Mouse (Mus musculus): ENCODE results near the gene Mtx1. TPM values are rescaled to one million over a fixed set of nuclear protein-coding genes. Genes with fewer than 3 reads are reported as not detected.

Mtx1 gene
- polyA plus RNA-seq, 1 experiment from 2014 or later: 111 TPM

- peak; percentile 73 for DNase-seq
- Histone ChIP-seq H3K4me3 (ENCODE audit: low read depth, low read length) (peak overlapping the region; percentile 32), H3K27ac (ENCODE audit: low read depth) (peak overlapping the region; percentile 55), H3K9ac (replicated peaks) (peak overlapping the region; percentile 44), H3K27me3 (ENCODE audit: insufficient read depth, low read length) (no peaks in the 10 kb centered on the region), H3K4me2 (ENCODE audit: low read depth, low read length) (peak overlapping the region; percentile 65), H3K4me1 (ENCODE audit: insufficient read depth) (peaks cover 29% of the 10 kb centered on the region), H3K36me3 (replicated peaks; ENCODE audit: insufficient read depth, low read length) (peaks cover 5% of the 10 kb centered on the region; the same call in 1 of the 2 replicates), H3K9me3 (ENCODE audit: low read length) (no peaks in the 10 kb centered on the region)
- peak; percentile 66 for ATAC-seq
- WGBS (ENCODE audit: insufficient replicate concordance): 2% methylated on average over 17 of the region's 17 CpGs
- TF ChIP-seq EP300 (IDR thresholded peaks at IDR 0.05; ENCODE audit: low read depth) (no peak), CTCF (IDR thresholded peaks at IDR 0.05; ENCODE audit: low read depth) (0 out of 2 replicates have a peak, but pooled peaks have one; percentile 13)
These were observed 24.5 kb upstream of the Mtx1 start for GRCm38 (mm10) chr3:89251365-89251895.

GRCm38 (mm10) chr3:89250435-89251040 is 23.6 kb upstream of the Mtx1 start:
- WGBS (ENCODE audit: insufficient replicate concordance): 18% methylated on average over 7 of the region's 7 CpGs
- Histone ChIP-seq H3K36me3 (replicated peaks; ENCODE audit: insufficient read depth, low read length) (peaks cover 5% of the 10 kb centered on the region; the same call in 1 of the 2 replicates), H3K27ac (ENCODE audit: low read depth) (peak overlapping the region; percentile 49), H3K9me3 (ENCODE audit: low read length) (no peaks in the 10 kb centered on the region), H3K4me3 (ENCODE audit: low read depth, low read length) (no peak overlapping the region), H3K4me1 (ENCODE audit: insufficient read depth) (peaks cover 33% of the 10 kb centered on the region), H3K9ac (replicated peaks) (no peak overlapping the region), H3K4me2 (ENCODE audit: low read depth, low read length) (peak overlapping the region; percentile 65), H3K27me3 (ENCODE audit: insufficient read depth, low read length) (no peaks in the 10 kb centered on the region)
- ATAC-seq: peak; percentile 41
- TF ChIP-seq CTCF (IDR thresholded peaks at IDR 0.05; ENCODE audit: low read depth) (peak; percentile 82), EP300 (IDR thresholded peaks at IDR 0.05; ENCODE audit: low read depth) (no peak)
- peak; percentile 70 for DNase-seq

- peaks cover 5% of the 10 kb centered on the region; the same call in 1 of the 2 replicates for H3K36me3 ChIP-seq (replicated peaks; ENCODE audit: insufficient read depth, low read length)
- no peak overlapping the region for H3K9ac ChIP-seq (replicated peaks)
- peaks cover 14% of the 10 kb centered on the region for H3K27me3 ChIP-seq (ENCODE audit: insufficient read depth, low read length)
- DNase-seq (no peak), ATAC-seq (no peak)
- no peak overlapping the region for H3K27ac ChIP-seq (ENCODE audit: low read depth)
- no peaks in the 10 kb centered on the region for H3K9me3 ChIP-seq (ENCODE audit: low read length)
- no peak overlapping the region for H3K4me3 ChIP-seq (ENCODE audit: low read depth, low read length)
- WGBS (ENCODE audit: insufficient replicate concordance): 63% methylated on average over 4 of the region's 4 CpGs
- no peak for TF ChIP-seq EP300 (IDR thresholded peaks at IDR 0.05; ENCODE audit: low read depth)
- TF ChIP-seq CTCF (IDR thresholded peaks at IDR 0.05; ENCODE audit: low read depth): no peak
- H3K4me2 ChIP-seq (ENCODE audit: low read depth, low read length): peak overlapping the region; percentile 89
- H3K4me1 ChIP-seq (ENCODE audit: insufficient read depth): peaks cover 51% of the 10 kb centered on the region
These were observed 20.6 kb upstream of the Mtx1 start for GRCm38 (mm10) chr3:89247466-89247865.

- no peaks in the 10 kb centered on the region for H3K9me3 ChIP-seq (ENCODE audit: low read length)
- 1% methylated on average over 40 of the region's 42 CpGs for WGBS (ENCODE audit: insufficient replicate concordance)
- H3K36me3 ChIP-seq (replicated peaks; ENCODE audit: insufficient read depth, low read length): peaks cover 5% of the 10 kb centered on the region; the same call in 1 of the 2 replicates
- ATAC-seq (peak; percentile 57), DNase-seq (peak; percentile 89)
- no peak for TF ChIP-seq EP300 (IDR thresholded peaks at IDR 0.05; ENCODE audit: low read depth)
- TF ChIP-seq CTCF (IDR thresholded peaks at IDR 0.05; ENCODE audit: low read depth): peak; percentile 99
- peaks cover 46% of the 10 kb centered on the region for H3K4me1 ChIP-seq (ENCODE audit: insufficient read depth)
- H3K27me3 ChIP-seq (ENCODE audit: insufficient read depth, low read length): peaks cover 14% of the 10 kb centered on the region
- H3K27ac ChIP-seq (ENCODE audit: low read depth): peak within 1 kb of the TSS; percentile 64
- peak within 1 kb of the TSS; percentile 65 for H3K4me3 ChIP-seq (ENCODE audit: low read depth, low read length)
- peak within 1 kb of the TSS; percentile 70 for H3K9ac ChIP-seq (replicated peaks)
- H3K4me2 ChIP-seq (ENCODE audit: low read depth, low read length): peak within 1 kb of the TSS; percentile 89
These were observed 19.6 kb upstream of the Mtx1 start, which contains the start of gene Trim46 for GRCm38 (mm10) chr3:89246261-89247100. Gene Trim46 (minus strand): TSS chr3:89246309.

GRCm38 (mm10) chr3:89245688-89246171 is 18.8 kb upstream of the Mtx1 start, which contains the start of gene Krtcap2:
Gene Krtcap2 (plus strand): TSS chr3:89245966.
- peaks cover 14% of the 10 kb centered on the region for H3K27me3 ChIP-seq (ENCODE audit: insufficient read depth, low read length)
- peaks cover 39% of the 10 kb centered on the region for H3K4me1 ChIP-seq (ENCODE audit: insufficient read depth)
- DNase-seq (no peak), ATAC-seq (no peak)
- TF ChIP-seq CTCF (IDR thresholded peaks at IDR 0.05; ENCODE audit: low read depth): no peak
- TF ChIP-seq EP300 (IDR thresholded peaks at IDR 0.05; ENCODE audit: low read depth): no peak
- 7% methylated on average over 20 of the region's 20 CpGs for WGBS (ENCODE audit: insufficient replicate concordance)
- H3K4me2 ChIP-seq (ENCODE audit: low read depth, low read length): peak within 1 kb of the TSS; percentile 89
- H3K27ac ChIP-seq (ENCODE audit: low read depth): peak within 1 kb of the TSS; percentile 64
- H3K4me3 ChIP-seq (ENCODE audit: low read depth, low read length): peak within 1 kb of the TSS; percentile 65
- peak within 1 kb of the TSS; percentile 70 for H3K9ac ChIP-seq (replicated peaks)
- H3K36me3 ChIP-seq (replicated peaks; ENCODE audit: insufficient read depth, low read length): peaks cover 5% of the 10 kb centered on the region; the same call in 1 of the 2 replicates
- no peaks in the 10 kb centered on the region for H3K9me3 ChIP-seq (ENCODE audit: low read length)
